Mouse (Mus musculus) hindbrain, postnatal 0 days (tissue): ENCODE results near the gene Adamts5. TPM values are rescaled to one million over a fixed set of nuclear protein-coding genes. Genes with fewer than 3 reads are reported as not detected.
A peak's percentile ranks its signal among the peaks of the same experiment; 100 is the strongest.

ENCODE experiments used
- ATAC-seq: fragments of 200-750 bp; cut with Nextera tagmentation; 2 replicates; pipeline ENCODE4 v1.8.0; 2017; ENCODE audit warnings: mild to moderate bottlenecking, moderate TSS enrichment, moderate library complexity
- DNase-seq: peaks from one replicate; pipeline ENCODE4 v3.0.0-alpha.2; 2015; ENCODE audit warnings: low spot score
- H3K27ac ChIP-seq: fragments of 300-500 bp; sonication (generic); 2 replicates; pipeline ENCODE4 v1.5.1; 2014; ENCODE audit warnings: mild to moderate bottlenecking
- H3K27me3 ChIP-seq: fragments of 300-500 bp; sonication (generic); 2 replicates; pipeline ENCODE4 v1.6.1; 2014; ENCODE audit warnings: low read length, mixed read lengths; ENCODE audit not compliant: insufficient read depth
- H3K36me3 ChIP-seq: fragments of 300-500 bp; sonication (generic); 2 replicates; pipeline ENCODE4 v1.6.1; 2014; ENCODE audit warnings: low read length, mixed read lengths; ENCODE audit not compliant: insufficient read depth
- H3K4me1 ChIP-seq: fragments of 300-500 bp; sonication (generic); 2 replicates; pipeline ENCODE4 v1.6.1; 2014; ENCODE audit warnings: antibody characterized with exemption, low read length, mixed read lengths; ENCODE audit not compliant: insufficient read depth
- H3K4me2 ChIP-seq: fragments of 300-500 bp; sonication (generic); 2 replicates; pipeline ENCODE4 v1.6.1; 2014; ENCODE audit warnings: low read depth, mild to moderate bottlenecking, low read length, moderate library complexity, mixed read lengths
- H3K4me3 ChIP-seq: fragments of 300-500 bp; sonication (generic); 2 replicates; pipeline ENCODE4 v1.5.1; 2014; ENCODE audit warnings: low read length
- H3K9ac ChIP-seq: fragments of 300-500 bp; sonication (generic); replicated peaks from 2 replicates; pipeline ENCODE4 v1.6.1; 2014; ENCODE audit warnings: mild to moderate bottlenecking, low read length, moderate library complexity, mixed read lengths
- H3K9me3 ChIP-seq: fragments of 300-500 bp; sonication (generic); 2 replicates; pipeline ENCODE4 v1.6.1; 2016; ENCODE audit warnings: low read length, mixed read lengths
- CTCF ChIP-seq: IDR thresholded peaks from 2 replicates; pipeline ENCODE4 v1.5.1; 2016; ENCODE audit warnings: antibody characterized with exemption, control low read depth, low read depth
- WGBS: fragments of 180-500 bp; shearing (Covaris S2); extraction: QIAGEN DNeasy Blood & Tissue Kit; methylation state at CpG from one replicate; pipeline ENCODE4 v1.1.7; 2014; 5-methylcytosine and 5-hydroxymethylcytosine counted together
- polyA plus RNA-seq: library from polyadenylated mRNA; unstranded; fragments of >200 nt; fragmentation: Nextera tagmentation; extraction: Ambion mirVana; gene quantifications from 2 replicates; pipeline ENCODE4 v1.2.1, GENCODE M21; 2015
- total RNA-seq: library from RNA; depleted of rRNA; stranded (reverse); fragments of >200 nt; gene quantifications from 2 replicates; pipeline ENCODE4 v1.2.3, GENCODE M21; 2014; rRNA removed

Adamts5 gene
- 4.1 and 4.7 TPM in 2 replicates for total RNA-seq
- polyA plus RNA-seq, result 3.4 and 3.7 TPM in 2 replicates

GRCm38 (mm10) chr16:85901581-85901910 is at the start of gene Adamts5:
Adamts5 (minus strand) TSS chr16:85901828.
- H3K9me3 ChIP-seq, result no peaks in the 10 kb centered on the region
- 3% methylated on average over 13 of the region's 13 CpGs for WGBS
- H3K27me3 ChIP-seq, result no peaks in the 10 kb centered on the region
- H3K4me2 ChIP-seq, result peak within 1 kb of the TSS; percentile 96
- H3K4me1 ChIP-seq, result no peaks in the 10 kb centered on the region
- H3K27ac ChIP-seq, result peak within 1 kb of the TSS; percentile 65; the same call in 1 of the 2 replicates
- H3K9ac ChIP-seq, result peak within 1 kb of the TSS; percentile 58
- H3K4me3 ChIP-seq, result peak within 1 kb of the TSS; percentile 58
- no peaks in the 10 kb centered on the region for H3K36me3 ChIP-seq
- no peak for TF ChIP-seq CTCF
- peak; percentile 3; the same call in 1 of the 2 replicates for ATAC-seq
- peak; percentile 9 for DNase-seq

- H3K4me2 ChIP-seq, result no peak overlapping the region
- 90% methylated on average over 2 of the region's 2 CpGs for WGBS
- ATAC-seq, result no peak
Observed at GRCm38 (mm10) chr16:85950356-85950755, 48.7 kb upstream of the Adamts5 start.

GRCm38 (mm10) chr16:85926004-85926403 is 24.4 kb upstream of the Adamts5 start:
- H3K9me3 ChIP-seq, result no peaks in the 10 kb centered on the region
- no peak overlapping the region for H3K4me3 ChIP-seq
- H3K27ac ChIP-seq, result no peak overlapping the region
- WGBS, result 91% methylated on average over 5 of the region's 5 CpGs
- H3K9ac ChIP-seq, result no peak overlapping the region
- H3K4me1 ChIP-seq, result no peaks in the 10 kb centered on the region
- H3K36me3 ChIP-seq, result no peaks in the 10 kb centered on the region
- no peaks in the 10 kb centered on the region for H3K27me3 ChIP-seq
- H3K4me2 ChIP-seq, result no peak overlapping the region
- TF ChIP-seq CTCF, result no peak
- no peak for DNase-seq
- no peak for ATAC-seq

More at GRCm38 (mm10) chr16:85950356-85950755, 48.7 kb upstream of the Adamts5 start:
- DNase-seq, result no peak
- Histone ChIP-seq H3K27me3 (no peaks in the 10 kb centered on the region), H3K9me3 (no peaks in the 10 kb centered on the region), H3K4me3 (no peak overlapping the region), H3K36me3 (no peaks in the 10 kb centered on the region), H3K9ac (no peak overlapping the region), H3K27ac (no peak overlapping the region), H3K4me1 (no peaks in the 10 kb centered on the region)
- TF ChIP-seq CTCF, result no peak

GRCm38 (mm10) chr16:85922454-85922853 is 20.8 kb upstream of the Adamts5 start:
- no peaks in the 10 kb centered on the region for H3K4me1 ChIP-seq
- H3K4me3 ChIP-seq, result no peak overlapping the region
- H3K9ac ChIP-seq, result no peak overlapping the region
- WGBS, result 88% methylated on average over 1 of the region's 1 CpGs
- no peaks in the 10 kb centered on the region for H3K36me3 ChIP-seq
- no peaks in the 10 kb centered on the region for H3K9me3 ChIP-seq
- ATAC-seq (no peak), DNase-seq (no peak)
- H3K27ac ChIP-seq, result no peak overlapping the region
- H3K4me2 ChIP-seq, result no peak overlapping the region
- TF ChIP-seq CTCF, result no peak
- H3K27me3 ChIP-seq, result no peaks in the 10 kb centered on the region

GRCm38 (mm10) chr16:85920122-85920521 is 18.5 kb upstream of the Adamts5 start:
- no peak for ATAC-seq
- WGBS, result 76% methylated on average over 4 of the region's 4 CpGs

GRCm38 (mm10) chr16:85900702-85901580 is 687 bp downstream of the Adamts5 start:
- no peaks in the 10 kb centered on the region for H3K4me1 ChIP-seq
- no peaks in the 10 kb centered on the region for H3K27me3 ChIP-seq
- TF ChIP-seq CTCF, result no peak
- H3K4me3 ChIP-seq, result peak overlapping the region; percentile 58
- no peaks in the 10 kb centered on the region for H3K9me3 ChIP-seq
- H3K4me2 ChIP-seq, result peak overlapping the region; percentile 96
- H3K27ac ChIP-seq, result peak overlapping the region; percentile 65; the same call in 1 of the 2 replicates
- peak overlapping the region; percentile 58 for H3K9ac ChIP-seq
- no peaks in the 10 kb centered on the region for H3K36me3 ChIP-seq
- under 1% methylated on average over 49 of the region's 51 CpGs for WGBS
- ATAC-seq, result peak; percentile 78
- peak; percentile 71 for DNase-seq

More at GRCm38 (mm10) chr16:85920122-85920521, 18.5 kb upstream of the Adamts5 start:
- H3K27ac ChIP-seq, result no peak overlapping the region
- no peaks in the 10 kb centered on the region for H3K36me3 ChIP-seq
- no peak overlapping the region for H3K4me3 ChIP-seq
- no peaks in the 10 kb centered on the region for H3K9me3 ChIP-seq
- no peak for DNase-seq
- no peak overlapping the region for H3K9ac ChIP-seq
- no peak for TF ChIP-seq CTCF
- no peak overlapping the region for H3K4me2 ChIP-seq
- H3K4me1 ChIP-seq, result no peaks in the 10 kb centered on the region
- H3K27me3 ChIP-seq, result no peaks in the 10 kb centered on the region
